Comparison of ENCODE assay signal across 9 mouse cellular contexts in the genomic region with DNA sequence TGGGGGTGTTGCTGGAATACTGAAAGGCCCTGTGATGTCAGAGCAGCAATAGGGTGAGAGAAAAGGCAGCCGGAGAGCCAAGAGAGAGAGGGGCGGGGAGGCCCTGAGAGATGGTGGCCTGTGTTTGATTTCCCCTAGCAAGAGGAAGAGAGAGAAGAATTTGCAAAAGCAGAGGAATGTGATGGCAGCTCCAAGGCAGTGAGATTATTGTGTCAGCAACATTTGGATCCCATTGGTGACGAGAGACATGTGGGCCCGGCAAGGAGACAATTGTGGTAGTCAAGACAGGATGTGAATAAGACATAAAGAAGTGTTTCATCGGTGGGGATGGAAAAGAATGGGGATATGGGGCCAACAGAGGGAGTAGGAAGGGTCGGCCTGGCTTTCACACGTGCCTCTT.
DNase-seq lines count a peak whose midpoint lies in the region; ATAC-seq lines count a peak whose summit lies in the region.
"Had no signal": no experiment of that assay in that cellular context is flagged by ENCODE, and none has a peak within 500 bp of the region (broad histone marks: within the 10 kb centered on the region; RNA-seq: fewer than 3 reads in every experiment).

No protein-coding gene starts in this region.

- ATAC-seq in midbrain, embryonic 12.5 days (ENCODE audit: low FRiP score, low read depth): no peak
- no peak for ATAC-seq in midbrain, embryonic 16.5 days
- peak; percentile 76 for ATAC-seq in inflammation-experienced regulatory T-cells, adult 6 months
- no peak for ATAC-seq in neural tube, embryonic 15.5 days (ENCODE audit: low FRiP score)

- peak; percentile 67 for DNase-seq in heart, adult 8-10 months (ENCODE audit: low spot score)
- DNase-seq in cerebellum, adult 9-10 months: no peak
- DNase-seq in natural killer cell, adult 2 months (ENCODE audit: low spot score in 2 of 2): no peak
- DNase-seq in right cerebral cortex, postnatal 25 days: no peak
- DNase-seq: cerebellum, postnatal 36 days had no signal

- no peaks in the 10 kb centered on the region for H3K9me3 ChIP-seq in midbrain, embryonic 12.5 days
- no peaks in the 10 kb centered on the region for H3K9me3 ChIP-seq in midbrain, embryonic 16.5 days (replicated peaks; ENCODE audit: control insufficient read depth, low read length, poor library complexity, severe bottlenecking)
- no peaks in the 10 kb centered on the region for H3K9me3 ChIP-seq in neural tube, embryonic 15.5 days (replicated peaks)

- peak overlapping the region; percentile 40; the same call in 1 of the 2 replicates for H3K27ac ChIP-seq in midbrain, embryonic 12.5 days (replicated peaks)
- H3K27ac ChIP-seq in midbrain, embryonic 16.5 days (ENCODE audit: low read length): no peak overlapping the region
- peak overlapping the region; percentile 1; the same call in 1 of the 2 replicates for H3K27ac ChIP-seq in neural tube, embryonic 15.5 days (replicated peaks)

- peaks cover 38% of the 10 kb centered on the region for H3K4me1 ChIP-seq in midbrain, embryonic 12.5 days
- H3K4me1 ChIP-seq in midbrain, embryonic 16.5 days (ENCODE audit: control insufficient read depth, insufficient read depth, low read length): peaks cover 3% of the 10 kb centered on the region; the same call in 1 of the 2 replicates
- peaks cover 29% of the 10 kb centered on the region for H3K4me1 ChIP-seq in neural tube, embryonic 15.5 days

- H3K36me3 ChIP-seq in midbrain, embryonic 12.5 days: no peaks in the 10 kb centered on the region
- H3K36me3 ChIP-seq in midbrain, embryonic 16.5 days (ENCODE audit: control insufficient read depth, insufficient read depth, low read length): no peaks in the 10 kb centered on the region
- H3K36me3 ChIP-seq in neural tube, embryonic 15.5 days: no peaks in the 10 kb centered on the region

- 0 out of 2 replicates have a peak, but pooled peaks cover 4% of the 10 kb centered on the region for H3K27me3 ChIP-seq in midbrain, embryonic 12.5 days
- no peaks in the 10 kb centered on the region for H3K27me3 ChIP-seq in midbrain, embryonic 16.5 days (ENCODE audit: control insufficient read depth, insufficient read depth, low read depth, low read length)
- H3K27me3 ChIP-seq in neural tube, embryonic 15.5 days (replicated peaks): no peaks in the 10 kb centered on the region

- H3K4me2 ChIP-seq in midbrain, embryonic 12.5 days (replicated peaks): no peak overlapping the region
- no peak overlapping the region for H3K4me2 ChIP-seq in midbrain, embryonic 16.5 days (ENCODE audit: low read length)
- H3K4me2 ChIP-seq in neural tube, embryonic 15.5 days: no peak overlapping the region

- H3K4me3 ChIP-seq in midbrain, embryonic 12.5 days: no peak overlapping the region
- H3K4me3 ChIP-seq in midbrain, embryonic 16.5 days (ENCODE audit: low read depth, low read length): no peak overlapping the region
- no peak overlapping the region for H3K4me3 ChIP-seq in neural tube, embryonic 15.5 days (replicated peaks)

- no peak overlapping the region for H3K9ac ChIP-seq in midbrain, embryonic 12.5 days (replicated peaks)
- no peak overlapping the region for H3K9ac ChIP-seq in midbrain, embryonic 16.5 days (ENCODE audit: low read depth, low read length)
- no peak overlapping the region for H3K9ac ChIP-seq in neural tube, embryonic 15.5 days (replicated peaks)

- WGBS in midbrain, embryonic 12.5 days: 62% methylated on average over 7 of the region's 7 CpGs
- 58% methylated on average over 7 of the region's 7 CpGs for WGBS in midbrain, embryonic 16.5 days
- 49% methylated on average over 7 of the region's 7 CpGs for WGBS in neural tube, embryonic 15.5 days
